Mouse (Mus musculus): ENCODE data around the gene Agap2.

Gene Agap2

GRCm38 (mm10) chr10:127100414-127100813 is 25.3 kb downstream of the Agap2 start:
- DNase-seq (ENCODE audit: low spot score): no peak

DNA sequence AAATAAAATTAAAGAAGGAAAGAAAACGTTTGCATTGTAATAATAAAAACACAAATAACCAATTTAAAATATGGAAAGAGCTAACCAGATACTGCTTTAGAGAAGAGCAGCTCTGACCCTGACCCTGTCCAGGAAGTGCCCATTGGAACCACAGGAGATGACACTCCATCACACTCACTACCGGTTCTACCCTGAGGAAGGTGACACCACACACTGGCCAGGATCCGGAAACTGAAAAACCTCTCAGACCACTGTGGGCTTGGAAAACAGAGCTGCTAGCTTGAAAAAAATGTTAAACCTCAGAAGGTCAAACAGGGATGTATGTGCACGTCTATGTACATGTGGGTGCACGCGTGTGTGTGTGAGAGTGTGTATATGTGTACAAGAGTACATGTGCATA is 26.1 kb downstream of the Agap2 start:
- no peak for DNase-seq (ENCODE audit: low spot score)

DNA sequence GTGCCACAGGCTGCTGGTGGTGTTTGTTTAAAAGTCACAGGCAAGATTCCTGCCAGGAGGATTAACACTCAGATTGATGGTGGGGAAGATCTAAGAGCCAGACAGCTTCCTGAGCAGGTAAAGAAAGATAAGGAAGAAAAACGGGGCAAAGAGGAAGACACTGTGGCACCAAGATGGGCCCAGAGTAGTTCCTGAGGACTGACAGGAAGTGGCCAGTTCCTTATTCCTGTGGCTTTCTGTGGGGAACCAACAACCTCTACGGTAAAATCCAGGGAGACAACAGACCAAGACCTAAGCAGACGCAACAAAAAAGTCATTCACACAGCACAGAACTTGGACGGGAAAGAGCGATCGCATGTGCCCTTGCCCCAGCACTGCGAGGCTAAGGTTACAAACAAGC is 28.5 kb downstream of the Agap2 start:
- DNase-seq (ENCODE audit: low spot score): no peak

DNA sequence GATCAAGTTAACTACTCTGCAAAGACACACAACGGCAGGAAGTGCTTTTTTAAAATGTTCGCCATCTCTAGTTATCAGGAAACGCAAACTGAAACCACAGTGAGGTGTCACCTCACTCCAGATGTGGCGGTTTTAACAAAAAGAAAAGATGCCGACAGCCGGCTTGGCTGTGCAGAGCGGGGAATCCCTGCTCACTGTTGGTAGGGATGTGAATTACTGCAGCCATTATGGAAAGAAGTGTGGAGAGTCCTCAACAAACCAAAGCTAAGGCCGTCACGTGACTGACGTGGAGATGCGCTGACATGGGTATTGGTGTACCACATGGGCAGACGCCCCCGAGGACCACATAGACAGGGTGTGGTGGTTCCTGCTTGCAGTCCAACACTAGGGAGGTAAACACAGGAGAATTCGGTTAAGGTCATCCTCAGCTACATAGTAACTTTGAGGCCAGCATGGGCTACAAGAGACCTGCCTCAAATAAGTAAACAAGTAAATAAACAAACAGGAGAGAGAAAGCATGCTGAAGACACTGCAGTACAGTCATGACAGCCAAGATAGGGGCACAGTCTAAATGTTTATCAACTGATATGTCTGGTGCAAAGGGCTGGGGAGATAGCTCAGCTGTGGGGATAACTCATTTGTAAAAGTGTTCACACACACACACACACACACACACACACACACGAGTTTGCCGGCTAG is 32.6 kb downstream of the Agap2 start:
- DNase-seq (ENCODE audit: low spot score): no peak

DNA sequence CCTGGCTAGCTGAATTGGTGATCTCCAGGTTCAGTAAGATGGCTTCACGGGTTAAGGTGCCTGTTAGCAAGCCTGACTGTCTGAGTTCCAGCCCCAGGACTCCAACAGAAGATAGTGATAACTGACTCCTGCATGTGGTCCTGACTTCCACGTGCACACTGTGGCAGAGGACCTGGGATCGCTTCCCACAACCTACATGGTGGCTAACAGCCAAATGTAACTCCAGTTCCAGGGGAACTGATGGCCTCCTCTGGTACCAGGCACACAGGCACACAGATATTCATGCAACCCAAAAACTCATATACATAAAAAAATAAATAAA is 33.1 kb downstream of the Agap2 start:
- DNase-seq (ENCODE audit: low spot score): no peak

DNA sequence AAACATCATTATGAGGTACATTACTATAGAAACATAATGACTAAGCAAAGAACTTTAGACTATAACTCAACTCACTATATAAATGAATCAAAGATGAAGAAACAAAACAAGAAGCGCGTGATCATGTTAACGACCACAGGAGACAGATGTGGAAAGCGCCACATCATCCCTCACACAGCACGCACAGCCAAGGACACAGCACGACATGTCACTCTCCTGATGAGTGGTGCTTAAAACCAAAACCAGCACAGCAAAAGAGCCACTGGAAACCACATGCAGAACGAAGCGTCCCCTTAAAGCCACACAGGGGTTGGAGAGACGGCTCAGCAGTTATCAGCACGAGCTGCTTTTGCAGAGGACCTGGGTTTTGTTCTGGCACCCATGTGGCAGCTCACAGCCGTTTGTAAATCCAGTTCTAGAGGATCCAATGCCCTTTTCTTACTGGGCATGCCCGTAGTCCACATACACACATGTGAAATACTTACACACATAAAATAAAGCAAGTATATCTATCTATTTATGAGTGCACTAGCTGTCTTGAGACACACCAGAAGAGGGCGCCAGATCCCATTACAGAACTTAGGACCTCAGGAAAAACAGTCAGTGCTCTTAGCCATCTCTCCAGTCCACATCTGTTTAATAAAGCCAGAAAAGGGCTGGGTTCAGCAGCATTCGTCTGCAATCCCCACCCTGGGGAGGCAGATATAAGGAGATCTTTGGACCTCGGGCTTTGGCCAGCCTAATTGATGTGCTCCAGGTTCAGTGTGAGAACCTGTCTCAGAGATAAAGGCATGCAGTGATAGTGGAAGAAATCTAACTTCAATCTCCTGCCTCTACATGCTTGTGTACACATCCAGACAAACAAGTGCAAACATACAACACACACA is 36.2 kb downstream of the Agap2 start:
- no peak for DNase-seq (ENCODE audit: low spot score)

DNA sequence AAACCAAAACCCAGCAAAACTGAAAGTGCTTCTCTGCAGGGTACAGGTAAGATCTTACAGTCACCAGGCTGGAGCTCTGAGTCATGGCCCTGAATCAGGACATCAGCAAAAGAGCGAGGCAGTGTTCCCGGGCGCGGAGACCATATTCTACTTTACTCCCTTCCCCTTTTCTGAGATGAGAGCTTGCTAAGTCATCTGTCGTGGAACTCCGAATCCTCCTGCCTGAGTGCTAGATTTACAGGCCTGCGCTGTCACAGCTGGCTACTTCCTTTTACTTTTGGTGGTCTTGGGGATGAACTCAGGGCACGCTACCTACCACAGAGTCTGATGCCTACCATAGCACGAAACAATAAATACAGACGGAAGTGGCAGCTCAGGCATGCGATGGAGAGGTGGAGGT is 39.3 kb downstream of the Agap2 start:
- DNase-seq (ENCODE audit: low spot score): no peak

- peak; percentile 29 for DNase-seq (ENCODE audit: low spot score)
Measured at GRCm38 (mm10) chr10:127115068-127115467, 40.0 kb downstream of the Agap2 start.

- DNase-seq (ENCODE audit: low spot score): no peak
Measured at GRCm38 (mm10) chr10:127118470-127118869, 43.4 kb downstream of the Agap2 start.

DNA sequence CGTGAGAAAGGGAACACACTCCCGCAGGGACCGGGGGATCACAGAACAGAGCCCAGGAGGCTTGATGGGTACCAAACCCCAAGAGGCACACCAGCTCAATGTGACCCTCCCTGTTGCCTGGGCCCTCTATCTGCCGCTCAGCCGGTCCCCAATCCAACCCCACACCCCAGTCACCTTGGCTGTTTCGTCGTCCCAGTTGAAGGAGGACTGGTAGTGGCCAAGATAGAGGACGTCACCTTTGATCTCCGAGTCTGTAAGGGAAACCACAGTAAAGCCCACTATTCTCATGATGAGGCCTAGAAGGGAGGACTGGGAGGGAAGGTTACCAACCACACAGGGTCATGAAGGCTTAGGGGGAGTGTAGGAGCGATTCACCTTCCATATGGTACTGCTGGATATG is 44.1 kb downstream of the Agap2 start:
- DNase-seq (ENCODE audit: low spot score): no peak

DNA sequence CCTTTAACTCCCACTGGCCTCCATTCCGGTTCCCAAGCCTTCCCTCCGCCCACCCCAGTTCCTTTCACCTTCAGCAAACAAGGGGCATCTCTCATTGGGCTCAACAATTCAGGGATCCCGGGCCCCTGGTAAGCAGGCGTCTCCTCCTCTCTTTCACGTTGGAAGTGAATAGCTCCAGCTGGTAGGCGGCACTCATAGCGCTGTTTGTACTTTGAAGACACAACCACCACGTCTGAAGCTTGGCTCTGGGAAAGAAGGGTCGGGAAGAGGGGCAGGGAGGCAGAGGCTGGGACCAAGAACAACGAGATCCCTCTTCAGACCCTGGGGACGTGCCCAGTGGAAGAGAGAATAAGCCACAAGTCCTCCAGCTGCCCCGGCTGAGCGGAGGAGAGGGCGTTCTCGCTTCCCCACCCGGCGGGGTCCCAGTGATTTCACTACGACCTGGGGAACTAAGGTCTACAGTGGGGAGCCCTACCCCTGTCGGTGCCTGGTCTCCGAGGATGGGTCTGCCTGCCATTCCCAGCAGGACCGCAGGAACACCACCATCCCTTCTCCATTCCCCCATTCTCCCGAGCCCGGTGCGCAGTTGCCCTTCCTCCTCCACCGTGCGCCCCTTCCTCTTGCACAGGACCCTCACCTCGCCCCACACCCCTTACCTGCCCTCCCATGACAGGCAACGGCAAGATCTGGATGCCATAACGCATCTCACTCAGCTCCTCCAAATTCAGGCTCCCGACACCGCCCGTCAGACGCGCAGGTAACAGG is 45.4 kb downstream of the Agap2 start:
- no peak for DNase-seq (ENCODE audit: low spot score)

GRCm38 (mm10) chr10:127121066-127121477 is 46.0 kb downstream of the Agap2 start, which contains the start of gene Os9:
Gene Os9, minus strand, starts transcription at chr10:127121131.
- DNase-seq (ENCODE audit: low spot score): peak; percentile 99

GRCm38 (mm10) chr10:127122018-127122417 is 46.9 kb downstream of the Agap2 start:
- no peak for DNase-seq (ENCODE audit: low spot score)

DNA sequence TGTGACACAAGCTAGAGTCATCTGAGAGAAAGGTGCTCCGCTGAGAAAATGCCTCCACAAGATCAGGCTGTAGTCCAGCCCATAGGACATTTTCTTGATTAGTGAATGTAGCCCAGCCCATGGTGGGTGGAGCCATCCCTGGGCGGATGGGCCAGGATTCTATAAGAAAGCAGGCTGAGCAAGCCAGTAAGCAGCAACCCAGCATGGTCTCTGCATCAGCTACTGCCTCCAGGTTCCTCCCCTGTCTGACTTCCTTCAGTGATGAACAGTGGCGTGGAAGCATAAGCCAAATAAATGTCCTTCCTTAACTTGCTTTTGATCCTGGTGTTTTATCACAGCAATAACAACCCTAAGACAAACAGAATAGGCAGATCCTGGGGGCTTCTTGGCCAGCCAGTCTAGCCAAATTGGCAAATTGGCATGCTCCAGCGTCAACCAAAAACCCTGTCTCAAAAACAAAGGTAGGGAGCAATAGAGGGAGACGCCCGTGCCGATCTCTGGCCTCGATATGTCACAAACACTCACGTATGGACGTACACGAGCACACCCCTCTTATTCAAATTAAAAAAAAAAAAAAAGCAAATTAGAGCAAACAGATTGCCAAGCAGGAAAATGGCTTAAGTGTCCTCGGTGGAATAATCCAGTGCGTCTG is 47.8 kb downstream of the Agap2 start:
- peak; percentile 73 for DNase-seq (ENCODE audit: low spot score)

DNA sequence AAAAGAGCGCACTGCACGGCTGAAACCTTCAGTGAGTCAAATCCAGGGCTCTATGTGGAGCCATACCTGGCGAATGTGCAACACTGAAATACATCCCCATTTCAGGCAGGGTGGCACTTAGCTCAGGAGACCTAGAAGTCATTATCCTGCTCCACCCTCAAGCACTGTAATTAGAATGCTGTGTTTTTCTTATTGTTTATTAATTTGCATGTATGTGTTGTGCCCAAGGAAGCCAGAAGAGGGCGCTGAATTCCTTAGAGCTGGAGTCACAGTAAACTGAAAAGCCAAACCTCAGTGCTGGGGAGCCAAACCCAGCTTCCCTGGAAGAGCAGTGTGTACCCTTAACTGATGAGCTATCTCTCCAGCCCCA is 48.3 kb downstream of the Agap2 start:
- DNase-seq (ENCODE audit: low spot score): peak; percentile 84

DNA sequence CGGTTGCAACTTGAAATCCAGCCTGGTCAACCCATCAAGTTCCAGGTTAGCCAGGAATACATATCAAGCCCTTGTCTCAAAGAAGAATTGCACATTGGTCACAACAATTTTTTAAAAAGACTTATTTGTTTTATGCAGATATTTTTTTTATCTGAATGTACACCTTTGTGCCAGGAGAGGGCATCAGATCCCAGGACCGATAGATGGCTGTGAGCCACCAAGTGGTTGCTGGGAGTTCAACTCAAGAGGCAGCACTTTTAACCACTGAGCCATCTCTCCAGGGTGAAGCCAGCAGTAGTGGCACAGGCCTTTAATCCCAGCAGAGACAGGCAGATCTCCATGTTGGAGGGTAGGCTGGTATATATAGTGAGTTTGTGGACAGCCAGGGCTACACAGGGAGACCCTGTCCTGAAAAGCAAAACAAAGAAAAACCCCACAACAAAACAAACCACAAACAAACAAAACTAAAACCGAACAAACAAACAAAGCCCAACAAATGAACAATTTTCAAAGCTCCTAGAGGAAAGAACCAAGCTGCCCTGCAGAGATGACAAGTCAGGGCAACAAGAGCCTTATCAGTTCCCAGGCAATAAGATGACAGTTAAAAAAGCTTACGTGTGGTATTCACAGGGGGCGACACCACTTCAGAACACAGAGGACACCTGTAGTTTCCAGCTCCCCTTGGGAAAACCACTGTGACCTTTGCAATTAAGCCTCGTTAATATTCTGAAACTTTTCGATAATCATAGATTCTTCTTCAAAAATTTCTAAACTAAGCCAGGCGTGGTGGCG is 50.3 kb downstream of the Agap2 start:
- DNase-seq (ENCODE audit: low spot score): peak; percentile 49

GRCm38 (mm10) chr10:127126579-127126978 is 51.5 kb downstream of the Agap2 start:
- no peak for DNase-seq (ENCODE audit: low spot score)

DNA sequence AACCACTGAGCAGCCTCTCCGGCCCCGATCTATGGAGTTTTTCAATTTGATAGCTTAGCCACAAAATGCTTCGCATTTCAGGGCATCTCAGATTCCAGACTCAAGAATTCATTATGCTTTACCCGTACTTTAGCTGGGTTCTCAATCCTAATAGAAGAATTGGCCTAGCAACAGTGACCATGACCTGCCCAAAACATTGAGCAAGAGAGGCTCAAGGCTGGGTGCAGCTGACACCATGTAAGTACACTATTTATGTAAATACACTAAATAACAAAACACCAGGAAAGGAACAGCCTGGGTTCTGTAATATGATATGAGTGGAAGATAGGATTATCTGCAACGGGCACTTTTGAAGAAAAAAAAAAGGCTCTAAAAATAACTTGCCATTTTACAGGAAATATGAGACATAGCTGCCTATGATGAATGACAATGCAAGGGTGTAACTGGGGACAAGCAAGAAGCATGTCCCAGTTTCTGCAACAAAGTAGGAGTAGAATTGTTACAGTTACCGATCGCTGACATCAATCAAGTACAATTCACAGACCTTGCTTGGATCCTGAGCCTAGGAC is 52.7 kb downstream of the Agap2 start:
- no peak for DNase-seq (ENCODE audit: low spot score)

- DNase-seq (ENCODE audit: low spot score): no peak
Measured at GRCm38 (mm10) chr10:127129431-127129830, 54.3 kb downstream of the Agap2 start.

- no peak for DNase-seq (ENCODE audit: low spot score)
Measured at GRCm38 (mm10) chr10:127132469-127132868, 57.4 kb downstream of the Agap2 start.

- peak; percentile 21 for DNase-seq (ENCODE audit: low spot score)
Measured at GRCm38 (mm10) chr10:127134394-127135035, 59.4 kb downstream of the Agap2 start.
